Mouse (Mus musculus): ENCODE results near the gene Sdc4.

The Sdc4 gene

DNA sequence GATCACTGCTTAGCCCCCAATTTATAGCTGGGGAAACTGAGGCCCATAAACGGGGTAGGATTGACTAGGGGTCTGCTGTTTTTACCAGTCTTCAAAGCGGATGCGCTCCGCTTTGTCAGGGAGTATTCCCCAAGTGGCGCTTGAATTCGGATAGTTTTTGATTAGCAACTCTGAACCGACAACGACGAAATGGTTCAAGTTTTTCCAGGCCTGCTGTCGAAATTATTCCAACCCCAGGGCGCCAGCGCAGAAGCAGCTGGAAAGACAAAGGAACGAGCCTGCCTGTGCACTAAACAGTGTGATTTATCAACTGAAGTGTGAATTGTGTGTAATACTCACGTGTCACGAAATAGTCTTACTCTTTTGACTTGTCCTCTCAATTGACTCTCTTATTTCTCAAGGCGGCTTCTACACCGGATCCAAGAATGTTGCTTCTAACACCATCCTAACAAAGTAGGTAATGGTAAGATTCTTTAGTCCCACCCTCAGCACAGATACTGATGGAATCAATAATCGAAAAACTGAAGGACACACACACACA lies at the start of gene Sdc4:
Sdc4 (minus strand) TSS at position 428 of the 541 bp plus-strand sequence.
- no peak for DNase-seq (ENCODE audit: low spot score in 2 of 2)

DNA sequence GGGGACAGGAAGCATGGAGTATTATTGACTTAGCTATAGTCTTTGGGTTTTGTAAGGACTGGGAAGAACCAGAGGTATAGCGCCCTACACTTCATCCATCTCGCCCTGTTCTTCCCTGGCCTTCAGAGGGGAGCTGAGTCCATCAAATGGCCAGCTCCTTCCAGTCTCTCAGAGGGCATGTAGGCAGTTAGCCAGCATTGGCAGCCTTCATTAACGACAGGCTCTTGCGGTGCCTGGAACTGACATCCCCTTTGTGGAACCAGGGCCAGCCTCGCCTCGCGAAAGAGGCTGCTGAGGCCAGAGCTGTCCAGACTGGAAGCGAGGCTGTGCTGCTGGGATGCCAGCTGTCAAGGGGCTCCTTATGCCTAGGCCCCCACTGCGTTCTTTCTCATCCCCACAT lies 44.1 kb upstream of the Sdc4 start:
- DNase-seq (ENCODE audit: low spot score in 2 of 2): no peak

DNA sequence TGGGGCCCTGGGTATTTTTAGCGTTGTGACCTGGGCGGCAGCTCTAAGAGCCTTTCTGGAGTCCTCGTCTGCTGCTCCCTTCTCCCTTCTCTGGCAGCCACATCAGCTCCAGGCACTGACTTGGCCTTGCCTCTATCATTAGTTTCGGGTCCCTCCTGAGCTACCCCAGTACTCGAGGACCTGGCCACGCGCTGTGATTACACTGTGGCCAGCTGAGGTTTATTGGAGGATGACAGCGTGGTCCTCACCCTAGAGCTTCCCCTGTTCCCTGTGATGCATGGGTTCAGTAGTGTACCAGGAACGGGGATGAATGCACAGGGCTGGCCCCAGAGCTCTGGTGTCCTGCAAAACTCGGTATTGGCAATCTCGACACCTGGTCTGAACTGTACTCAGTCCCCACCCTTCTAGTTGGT lies 43.4 kb upstream of the Sdc4 start:
- no peak for DNase-seq (ENCODE audit: low spot score in 2 of 2)

DNA sequence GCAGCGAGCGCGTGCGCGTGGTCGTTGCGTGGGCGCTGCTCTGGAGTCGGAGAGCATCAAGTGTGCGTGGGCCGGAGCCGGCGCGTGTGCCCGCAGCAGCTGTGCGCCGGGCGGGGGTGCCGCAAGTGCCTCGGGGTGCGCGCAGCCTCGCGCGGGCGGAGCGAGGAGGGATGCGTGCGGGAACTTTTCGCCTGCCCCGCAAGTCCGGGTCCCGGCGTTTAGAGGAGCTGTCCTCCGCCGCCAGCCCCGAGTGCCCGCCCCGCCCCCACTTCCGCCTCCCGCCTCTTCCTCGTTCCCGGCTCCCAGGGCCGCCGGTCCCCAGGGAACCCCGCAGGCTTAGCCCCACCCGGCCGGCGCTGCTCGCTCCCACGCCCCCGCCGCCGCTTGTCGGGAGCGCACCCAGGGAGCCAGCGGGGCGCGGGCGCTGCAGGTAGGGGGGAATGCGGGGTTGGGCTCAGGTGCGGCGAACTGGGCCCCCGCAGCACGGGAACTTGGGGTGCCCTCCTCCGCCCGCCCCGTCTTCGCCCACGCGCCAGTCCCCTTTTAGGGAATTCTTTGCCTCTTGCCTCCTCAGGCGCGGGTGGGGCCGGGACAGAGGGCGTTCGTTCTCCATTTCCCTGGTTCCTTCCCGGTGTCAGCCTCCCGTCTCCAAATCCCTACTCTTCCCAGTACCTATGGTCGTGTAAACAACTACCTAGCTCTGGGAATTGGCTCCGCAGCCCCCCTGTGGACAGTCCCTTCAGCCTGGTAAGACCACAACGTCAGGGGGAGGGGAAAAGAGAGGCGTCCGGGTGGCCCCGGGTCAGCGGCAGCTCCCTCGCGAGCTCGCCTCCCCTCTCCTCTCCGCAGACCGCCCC lies 42.8 kb upstream of the Sdc4 start:
- DNase-seq (ENCODE audit: low spot score in 2 of 2): peak; percentile 22 to 26

DNA sequence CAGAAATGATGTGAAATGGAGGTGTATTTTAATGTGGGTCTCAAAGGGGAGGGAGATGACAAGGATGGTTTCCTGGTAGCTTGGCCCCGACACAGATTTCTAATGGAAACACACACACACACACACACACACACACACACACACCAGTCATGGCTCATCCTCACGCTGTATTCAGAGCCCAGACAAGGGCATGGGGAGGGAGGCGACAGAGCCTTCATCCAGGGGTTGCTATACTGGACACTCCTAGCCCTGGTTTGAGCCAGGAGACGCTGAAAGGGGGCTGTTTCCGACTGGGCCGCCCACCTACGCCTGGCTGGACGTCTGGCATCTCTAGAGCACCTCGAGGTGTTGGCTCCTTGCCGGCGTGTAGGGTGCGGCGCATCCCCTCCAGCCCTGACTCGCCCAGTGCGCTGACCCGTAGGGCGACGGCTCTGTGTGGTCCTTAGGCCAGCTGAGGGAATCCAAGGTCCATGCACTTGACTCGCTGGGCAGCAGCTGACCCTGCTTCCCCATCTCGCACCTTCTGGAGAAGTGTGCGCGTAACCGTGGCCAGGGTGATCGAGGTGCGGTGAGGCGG lies 42.1 kb upstream of the Sdc4 start, which contains the start of gene Dbndd2:
Dbndd2 (plus strand) TSS at position 426 of the 577 bp plus-strand sequence.
- no peak for DNase-seq (ENCODE audit: low spot score in 2 of 2)

DNA sequence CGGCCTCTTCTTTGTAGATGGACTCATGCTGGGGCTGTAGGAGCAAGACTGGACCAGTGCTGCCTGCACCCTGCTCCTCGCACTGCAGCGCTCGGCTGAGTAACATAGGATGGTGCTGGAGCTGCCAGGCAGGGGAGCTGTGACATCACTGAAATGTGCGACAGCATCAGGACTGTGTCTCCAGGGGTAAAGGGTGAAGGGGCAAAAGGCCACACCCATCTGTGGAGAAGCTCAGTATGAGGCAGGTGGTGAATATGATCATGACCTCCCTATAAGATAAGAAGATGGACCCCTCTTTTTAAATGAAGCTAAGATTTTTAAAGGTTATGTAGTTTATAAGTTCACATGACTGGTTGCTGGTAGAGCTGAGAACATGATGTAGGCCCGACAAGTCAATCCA lies 29.9 kb upstream of the Sdc4 start, which contains the start of gene Trp53tg5:
Trp53tg5 (minus strand) TSS at position 101 of the 400 bp plus-strand sequence.
- no peak for DNase-seq (ENCODE audit: low spot score in 2 of 2)

DNA sequence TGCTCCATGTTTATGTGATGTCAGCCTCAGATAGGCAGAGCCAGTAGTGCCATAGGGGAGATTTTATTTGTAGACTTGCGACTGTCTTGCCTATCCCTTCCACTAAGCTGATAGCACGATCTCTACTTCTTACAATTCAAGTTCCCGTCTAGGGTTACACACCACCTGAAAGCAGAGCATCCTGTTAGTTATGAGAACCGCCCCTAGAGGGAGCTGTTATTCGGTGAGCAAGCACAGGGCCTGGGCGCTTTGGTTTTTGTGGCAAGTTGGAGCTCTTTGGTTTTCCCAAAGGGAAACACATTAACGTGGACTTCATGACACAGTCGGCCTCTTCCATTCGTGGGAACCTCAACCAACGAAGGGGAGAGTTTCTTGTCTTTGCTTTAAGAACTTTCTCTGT lies 26.6 kb upstream of the Sdc4 start:
- peak; percentile 41 to 57 for DNase-seq (ENCODE audit: low spot score in 2 of 2)

DNA sequence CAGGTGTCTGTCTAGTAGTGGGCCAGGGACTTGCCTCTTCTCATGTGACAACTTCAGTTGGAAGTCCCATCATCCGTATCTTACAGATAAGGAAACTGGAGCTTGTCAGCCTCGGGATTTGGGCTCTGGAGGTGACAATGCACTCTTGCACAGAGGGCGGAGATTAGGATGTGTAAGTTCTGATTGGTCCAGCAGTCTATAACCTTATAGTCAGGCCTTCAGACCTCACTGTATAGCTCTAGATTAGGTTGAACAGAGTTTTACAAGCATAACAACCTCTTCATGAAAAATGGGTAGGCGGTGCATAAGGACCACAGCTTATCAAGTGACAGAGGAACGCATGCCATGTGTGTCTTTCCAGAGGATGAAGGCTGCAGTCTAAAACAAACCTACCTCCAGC lies 23.1 kb upstream of the Sdc4 start:
- DNase-seq (ENCODE audit: low spot score in 2 of 2): no peak

DNA sequence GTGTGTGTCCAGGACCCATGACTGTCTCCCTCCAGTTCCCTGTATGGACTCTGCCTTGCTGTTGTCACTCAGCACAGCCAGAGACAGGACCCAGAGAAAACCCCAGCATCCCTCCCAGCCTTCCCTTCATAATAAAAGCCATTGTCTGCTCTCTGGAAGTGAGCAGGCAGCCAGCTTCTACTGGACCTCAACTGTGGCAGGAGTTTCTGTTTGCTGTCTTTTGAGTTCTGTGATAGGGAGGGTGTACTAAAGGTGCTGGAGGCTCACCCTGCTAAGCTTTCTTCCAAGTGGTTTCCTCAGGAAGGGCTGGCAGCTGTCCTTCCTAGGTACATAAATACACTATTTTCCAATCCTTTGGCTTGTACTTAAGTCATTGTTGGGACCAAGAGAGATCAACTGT lies 21.5 kb upstream of the Sdc4 start:
- no peak for DNase-seq (ENCODE audit: low spot score in 2 of 2)

DNA sequence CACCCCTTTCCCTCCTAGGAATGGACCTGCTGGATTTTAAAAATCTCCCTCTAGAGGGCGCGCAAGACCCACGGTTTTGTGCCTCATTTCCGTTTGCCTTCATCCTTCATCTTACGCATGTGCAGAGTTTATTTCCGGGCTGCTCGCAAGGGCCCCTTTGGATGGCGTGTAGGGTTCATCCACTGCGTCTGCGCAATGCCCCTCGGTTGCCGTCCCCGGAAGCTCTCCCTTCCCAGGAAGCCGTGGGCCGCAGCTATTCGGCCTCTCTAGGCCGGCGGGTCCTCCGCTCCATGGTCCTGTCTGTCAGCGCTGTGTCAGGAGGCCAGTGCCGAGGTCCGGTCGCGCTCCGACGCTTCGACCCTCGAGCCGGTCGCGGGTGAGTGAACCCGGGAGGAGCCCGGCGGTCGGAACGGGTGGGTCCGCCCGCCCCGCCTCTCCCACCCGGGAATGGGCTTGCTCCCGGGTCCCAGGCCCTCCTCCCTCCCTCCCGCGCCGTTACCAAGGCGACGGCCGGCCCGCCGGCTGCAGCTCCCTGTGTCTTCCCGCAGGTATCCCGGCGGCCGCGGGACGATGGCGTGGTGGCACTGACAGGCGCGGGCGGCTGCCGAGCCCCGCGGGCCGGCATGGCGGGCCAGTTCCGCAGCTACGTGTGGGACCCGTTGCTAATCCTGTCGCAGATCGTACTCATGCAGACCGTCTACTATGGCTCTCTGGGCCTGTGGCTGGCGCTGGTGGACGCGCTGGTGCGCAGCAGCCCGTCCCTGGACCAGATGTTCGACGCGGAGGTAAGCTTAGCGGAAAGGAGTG lies 17.3 kb upstream of the Sdc4 start, which contains the start of gene Gm20458:
Gm20458 (plus strand) TSS at position 223 of the 807 bp plus-strand sequence.
- DNase-seq (ENCODE audit: low spot score in 2 of 2): peak; percentile 97

DNA sequence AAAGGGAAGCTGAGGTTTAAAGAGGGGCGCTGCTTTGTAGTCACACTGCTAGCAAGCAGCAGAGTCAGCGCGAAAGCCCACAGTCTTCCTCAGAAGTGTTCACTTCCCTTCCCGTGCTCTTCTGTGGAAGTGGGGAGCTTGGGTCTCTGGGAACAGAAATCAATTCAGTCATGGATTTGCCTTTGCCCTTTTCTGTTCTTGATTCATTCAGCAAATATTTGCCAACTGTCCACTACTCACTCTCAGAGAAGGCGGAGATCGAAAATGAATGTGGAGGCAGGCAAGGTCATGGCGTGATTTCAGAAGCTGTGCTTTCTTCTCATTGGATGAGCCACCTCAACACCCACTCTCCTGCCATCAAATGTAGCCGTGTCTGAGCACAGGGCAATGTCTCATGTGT lies 14.8 kb upstream of the Sdc4 start:
- DNase-seq (ENCODE audit: low spot score in 2 of 2): peak; percentile 21 to 37

DNA sequence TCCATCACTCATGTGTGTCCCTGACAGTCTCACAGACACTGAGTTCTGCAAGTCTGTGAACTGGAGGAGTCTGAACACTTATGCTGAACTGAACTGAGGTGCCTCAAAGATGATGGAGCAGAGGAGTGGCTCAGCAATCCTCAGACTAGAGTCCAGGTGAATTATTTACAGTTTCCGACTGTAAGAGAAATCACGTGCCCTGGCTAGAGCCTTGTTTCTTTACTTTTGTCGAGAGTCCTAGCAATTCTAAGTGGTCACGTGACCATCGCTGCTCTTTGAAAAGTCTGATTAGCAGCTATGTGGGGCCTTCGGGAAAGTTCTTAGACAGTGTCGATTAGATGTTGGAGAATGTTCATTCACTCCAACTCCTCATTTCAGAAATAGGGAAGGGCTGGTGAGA lies 14.3 kb upstream of the Sdc4 start:
- DNase-seq (ENCODE audit: low spot score in 2 of 2): no peak

DNA sequence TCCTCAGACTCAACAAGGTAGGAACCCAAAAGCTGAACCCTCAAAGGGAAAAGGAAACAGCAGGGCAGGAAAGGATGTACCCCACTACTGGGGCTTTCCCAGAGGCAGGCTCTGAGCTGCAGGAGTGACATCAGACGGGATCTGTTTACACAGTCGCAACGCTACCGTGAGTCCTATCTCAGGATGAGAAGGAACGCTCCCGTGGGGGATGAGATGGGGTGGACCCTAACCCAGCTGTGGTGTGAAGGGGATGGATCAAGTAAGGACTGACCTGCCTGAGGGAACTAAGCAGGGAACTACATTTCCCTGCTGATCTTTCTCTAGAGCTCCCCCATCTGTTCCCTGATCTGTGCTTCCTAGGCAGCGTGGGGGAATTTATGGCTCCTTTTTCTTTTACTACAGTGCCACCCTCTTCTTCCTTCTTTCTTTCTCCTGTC lies 13.2 kb upstream of the Sdc4 start, which contains the start of gene Sys1:
Sys1 (plus strand) TSS at position 101 of the 437 bp plus-strand sequence.
- DNase-seq (ENCODE audit: low spot score in 2 of 2): peak in 1 of 2 experiments; percentile 31

DNA sequence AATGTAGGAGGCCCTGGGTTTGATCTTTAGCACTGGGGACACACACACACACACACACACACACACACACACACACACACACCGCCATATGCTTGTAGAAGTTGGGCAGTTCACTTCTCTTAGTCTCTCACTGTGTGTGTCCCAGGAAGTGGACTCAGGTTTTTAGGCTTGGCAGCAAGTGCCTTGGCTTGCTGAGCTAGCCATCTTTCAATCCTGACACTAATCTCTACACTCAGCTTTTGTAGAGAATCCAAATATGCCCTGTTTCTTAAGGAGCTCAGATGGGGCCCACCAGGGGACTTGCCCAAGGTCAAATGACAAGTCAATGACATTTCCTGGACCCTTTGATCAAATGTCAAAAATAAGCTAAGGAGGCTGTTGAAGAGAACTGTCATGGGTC lies 12.7 kb upstream of the Sdc4 start:
- DNase-seq (ENCODE audit: low spot score in 2 of 2): no peak

DNA sequence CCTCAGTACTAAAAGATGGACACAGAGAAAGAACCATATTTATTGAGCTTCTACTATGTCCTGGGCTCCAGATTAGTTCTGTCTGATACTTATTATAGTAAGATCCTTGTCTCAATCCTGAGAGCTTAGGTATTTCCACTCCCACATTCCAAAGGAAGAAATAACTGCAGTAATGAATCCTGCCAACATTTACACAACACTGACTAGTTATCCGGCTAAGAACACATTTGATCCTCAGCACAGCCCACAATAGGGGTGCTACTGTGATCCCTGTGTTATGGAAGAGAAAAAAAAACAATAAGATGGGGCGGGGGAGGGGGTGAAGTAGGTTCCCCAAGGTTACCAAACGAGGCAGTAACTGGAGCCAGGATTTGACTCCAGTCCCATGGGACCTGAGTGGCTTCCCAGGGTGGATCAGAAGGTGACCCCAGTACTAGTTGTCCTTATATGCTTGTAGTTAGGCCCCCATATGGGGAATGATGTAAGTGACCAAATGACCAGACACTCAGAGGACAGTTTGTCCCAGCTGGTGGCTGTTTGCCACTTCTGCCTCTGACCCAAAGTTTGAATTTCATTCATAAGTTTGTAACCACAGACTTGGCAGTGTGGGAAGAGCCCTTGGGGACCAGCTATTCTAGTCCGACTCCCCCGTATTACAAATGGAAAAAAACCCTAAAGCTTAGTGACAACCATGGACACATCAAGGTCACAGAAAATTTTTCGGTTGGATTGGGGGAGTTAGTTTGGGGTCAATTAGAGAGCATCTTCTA lies 11.9 kb upstream of the Sdc4 start:
- DNase-seq (ENCODE audit: low spot score in 2 of 2): no peak

DNA sequence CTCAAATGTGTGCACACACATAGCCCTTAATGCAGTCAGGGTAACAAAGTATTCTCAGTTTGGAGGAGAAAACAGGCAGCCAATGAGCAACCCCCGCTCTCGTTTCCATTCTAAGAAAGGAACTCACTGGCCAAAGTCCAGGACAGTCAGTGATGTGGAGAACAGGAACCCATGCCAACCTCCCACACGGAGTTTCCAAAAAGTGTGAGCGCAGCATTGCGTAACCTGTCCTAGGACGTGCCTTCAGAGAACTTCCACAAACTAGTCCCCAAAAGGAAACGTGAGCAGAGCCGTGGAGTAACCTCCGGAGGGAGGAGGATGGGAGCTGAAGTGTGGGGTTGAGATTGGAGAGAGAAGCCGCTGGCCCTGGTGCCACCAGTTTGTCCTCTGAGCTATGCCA lies 11.2 kb upstream of the Sdc4 start:
- peak; percentile 23 to 27 for DNase-seq (ENCODE audit: low spot score in 2 of 2)

DNA sequence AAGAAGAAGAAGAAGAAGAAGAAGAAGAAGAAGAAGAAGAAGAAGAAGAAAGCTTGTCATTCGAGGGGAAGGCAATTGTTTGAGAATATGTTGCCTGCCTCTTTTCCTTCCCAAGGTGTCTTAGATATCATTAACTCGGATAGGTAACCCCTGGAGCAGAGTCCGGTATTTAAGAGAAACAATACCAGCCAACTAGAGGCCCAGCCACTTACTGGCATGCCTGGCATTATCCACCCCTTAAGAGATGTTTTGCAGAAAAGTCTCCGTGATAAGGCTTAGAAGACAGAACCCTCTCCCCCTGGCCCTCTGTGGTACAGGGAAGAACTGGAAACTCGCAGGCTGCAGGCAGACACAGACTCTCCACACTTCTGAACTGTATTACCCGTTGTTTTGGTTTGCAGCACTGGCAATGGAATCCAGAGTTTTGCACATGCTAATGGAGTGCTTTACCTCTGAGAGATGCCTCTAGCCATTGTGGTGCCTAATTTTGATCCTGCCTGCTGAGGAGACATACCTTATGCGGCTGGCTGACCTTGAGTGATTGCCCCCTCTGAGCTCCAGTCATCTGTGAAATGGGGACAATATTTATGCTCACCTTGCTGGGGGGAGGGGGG lies 10.3 kb upstream of the Sdc4 start:
- DNase-seq (ENCODE audit: low spot score in 2 of 2): no peak

DNA sequence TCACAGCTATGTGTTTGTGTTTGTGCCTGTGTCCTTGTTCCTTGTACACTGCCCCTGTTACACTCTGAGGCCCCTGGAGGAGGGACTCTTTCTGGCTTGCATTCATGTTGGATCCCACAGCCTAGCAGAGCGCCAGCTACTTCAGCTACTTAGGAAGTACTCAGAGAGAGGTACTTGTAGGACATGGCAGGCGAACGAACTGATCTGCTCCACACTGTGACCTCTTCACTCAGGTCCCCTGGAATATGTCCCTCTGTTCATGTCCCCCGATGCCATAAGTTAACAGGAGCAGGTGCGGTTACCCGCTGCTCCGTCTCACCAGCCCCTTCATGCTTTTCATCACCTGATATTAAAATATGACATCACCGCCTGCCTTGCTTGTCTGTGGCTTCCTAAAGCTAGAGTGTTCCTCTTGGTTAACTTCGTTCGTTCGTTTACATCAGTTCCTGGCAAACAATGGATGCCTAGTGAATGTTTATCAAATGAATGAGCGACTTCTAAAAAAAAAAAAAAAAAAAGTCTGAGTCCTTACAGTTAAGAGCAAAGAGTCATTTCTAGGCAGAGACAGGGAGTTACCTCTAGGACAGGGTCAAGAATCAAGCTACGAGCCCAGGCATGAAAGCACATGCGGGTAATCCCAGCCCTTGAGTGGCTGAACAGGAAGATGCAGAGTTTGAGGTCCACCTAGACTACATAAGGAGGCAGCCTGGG lies 9.5 kb upstream of the Sdc4 start:
- DNase-seq (ENCODE audit: low spot score in 2 of 2): no peak

DNA sequence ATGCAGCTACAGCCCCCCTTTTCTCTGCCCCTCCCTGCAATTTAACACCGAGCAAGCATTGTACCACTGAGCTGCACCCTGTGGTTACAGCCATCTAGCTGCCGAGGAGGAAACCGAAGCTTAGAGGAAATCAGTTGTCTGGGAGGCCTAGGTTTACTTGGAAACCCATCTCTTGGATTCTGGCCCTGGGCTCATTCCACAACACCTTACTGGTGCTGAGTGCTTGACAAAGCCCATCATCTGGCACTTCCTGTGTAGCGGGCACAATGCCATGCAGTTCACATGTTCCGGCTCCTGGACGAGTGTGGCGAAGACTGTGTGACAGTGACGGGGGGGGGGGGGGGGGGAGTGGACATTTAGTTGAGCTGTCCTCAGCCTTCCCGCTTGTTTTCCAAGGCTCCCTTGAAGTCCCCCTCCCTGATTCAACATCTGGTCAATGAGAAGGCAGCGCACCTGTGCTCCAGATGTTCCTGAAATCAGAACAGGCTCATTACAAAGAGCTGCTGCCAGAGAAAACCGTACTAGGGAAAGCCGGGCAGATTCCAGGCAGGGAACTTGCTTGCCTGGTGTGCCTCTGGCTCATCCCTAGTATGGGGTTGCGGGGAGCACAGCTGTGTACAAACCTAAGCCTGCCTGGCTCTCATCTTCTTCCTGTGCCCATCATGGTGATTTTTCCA lies 8.5 kb upstream of the Sdc4 start:
- DNase-seq (ENCODE audit: low spot score in 2 of 2): no peak
